Mouse (Mus musculus): ENCODE measurements around the gene Wnk4.
A peak's percentile ranks its signal among the peaks of the same experiment; 100 is the strongest.
"Not testable (repeated sequence)": the region's sequence is repeated elsewhere in the genome, so short reads cannot be mapped to it uniquely, and the experiment has no call there.

The Wnk4 gene

GRCm38 (mm10) chr11:101323609-101324008 is 63.2 kb downstream of the Wnk4 start:
- DNase-seq = peak; percentile 84 to 90

- DNase-seq = no peak
Measured at GRCm38 (mm10) chr11:101324763-101325162, 64.4 kb downstream of the Wnk4 start, which contains the start of gene Aoc2. Gene Aoc2 (plus strand): TSS chr11:101325063.

- not testable (repeated sequence) for DNase-seq
Measured at GRCm38 (mm10) chr11:101325201-101325600, 64.8 kb downstream of the Wnk4 start.

GRCm38 (mm10) chr11:101326147-101326546 is 65.8 kb downstream of the Wnk4 start:
- DNase-seq = no peak
